Mouse (Mus musculus): ENCODE results near the gene Grik4.

DNA sequence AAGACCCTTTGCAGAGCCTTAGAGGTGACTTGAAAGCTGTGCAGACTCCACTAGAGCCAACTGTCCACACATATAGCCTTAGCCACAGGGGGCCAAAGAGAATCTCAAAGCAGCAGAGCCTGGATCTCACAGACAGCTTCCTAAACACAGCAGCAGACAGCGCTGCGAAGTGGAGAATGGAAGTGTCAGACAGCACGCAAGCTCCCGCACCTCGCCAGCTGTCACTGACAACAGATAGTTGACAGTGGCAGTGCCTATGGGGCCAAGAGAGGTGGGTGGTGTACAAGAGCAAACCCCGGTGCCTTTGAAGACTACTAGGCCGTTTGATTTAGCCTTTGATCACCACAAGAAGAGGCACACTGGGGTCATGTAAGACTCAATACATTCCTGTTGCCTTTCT is 395.3 kb downstream of the Grik4 start:
- TF ChIP-seq CTCF (IDR thresholded peaks at IDR 0.05; ENCODE audit: insufficient read depth, low read depth, low read length) (no peak), POLR2A (IDR thresholded peaks at IDR 0.05; ENCODE audit: insufficient read depth, low read depth, low read length) (no peak)

Data from olfactory bulb, adult 2 months (tissue).